Mouse (Mus musculus): ENCODE data around the gene Ripk3.

The Ripk3 gene

GRCm38 (mm10) chr14:55762001-55762821 is 26.5 kb downstream of the Ripk3 start:
- no peak for DNase-seq (ENCODE audit: low read depth, low spot score)

- no peak for DNase-seq (ENCODE audit: low read depth, low spot score)
These were observed 27.5 kb downstream of the Ripk3 start, which contains the start of gene Ltb4r2 for GRCm38 (mm10) chr14:55761163-55761562. Gene Ltb4r2 (plus strand): TSS chr14:55761428.

GRCm38 (mm10) chr14:55760156-55760555 is 28.5 kb downstream of the Ripk3 start:
- peak; percentile 82 for DNase-seq (ENCODE audit: low read depth, low spot score)

- DNase-seq (ENCODE audit: low read depth, low spot score): peak; percentile 47
These were observed 30.3 kb downstream of the Ripk3 start, which contains the start of gene Cideb for GRCm38 (mm10) chr14:55758363-55758784. Gene Cideb (minus strand): TSS chr14:55758458.

- no peak for DNase-seq (ENCODE audit: low read depth, low spot score)
These were observed 31.1 kb downstream of the Ripk3 start for GRCm38 (mm10) chr14:55757566-55757965.

GRCm38 (mm10) chr14:55747051-55747847 is 41.4 kb downstream of the Ripk3 start:
- DNase-seq (ENCODE audit: low read depth, low spot score): no peak

- DNase-seq (ENCODE audit: low read depth, low spot score): no peak
These were observed 42.8 kb downstream of the Ripk3 start for GRCm38 (mm10) chr14:55745861-55746237.

GRCm38 (mm10) chr14:55745180-55745860 is 43.3 kb downstream of the Ripk3 start, which contains the start of the genes Dhrs1 and Nop9:
Gene Dhrs1 (minus strand): TSS chr14:55745690.
Gene Nop9 (plus strand): TSS chr14:55745693.
- DNase-seq (ENCODE audit: low read depth, low spot score): peak; percentile 90

GRCm38 (mm10) chr14:55743711-55744110 is 45.0 kb downstream of the Ripk3 start:
- DNase-seq (ENCODE audit: low read depth, low spot score): peak; percentile 87

GRCm38 (mm10) chr14:55737086-55737687 is 51.5 kb downstream of the Ripk3 start:
- DNase-seq (ENCODE audit: low read depth, low spot score): no peak

- no peak for DNase-seq (ENCODE audit: low read depth, low spot score)
These were observed 52.9 kb downstream of the Ripk3 start for GRCm38 (mm10) chr14:55735758-55736157.

GRCm38 (mm10) chr14:55735334-55735733 is 53.3 kb downstream of the Ripk3 start:
- DNase-seq (ENCODE audit: low read depth, low spot score): no peak

Data from CD4-positive helper T cell, adult 2 months (primary cell).